Mouse (Mus musculus): ENCODE measurements around the gene Filip1l. TPM values are rescaled to one million over a fixed set of nuclear protein-coding genes. Genes with fewer than 3 reads are reported as not detected.

The Filip1l gene
- polyA plus RNA-seq, 1 experiment = 57.1 TPM

GRCm38 (mm10) chr16:57530547-57530946 lies 177.7 kb downstream of the Filip1l start:
- no peak for DNase-seq (ENCODE audit: low spot score)

- DNase-seq (ENCODE audit: low spot score) = no peak
Measured at GRCm38 (mm10) chr16:57532081-57532493, 179.2 kb downstream of the Filip1l start.

- DNase-seq (ENCODE audit: low spot score) = no peak
Measured at GRCm38 (mm10) chr16:57534365-57534764, 181.5 kb downstream of the Filip1l start.

- no peak for DNase-seq (ENCODE audit: low spot score)
Measured at GRCm38 (mm10) chr16:57534811-57535210, 181.9 kb downstream of the Filip1l start.

- no peak for DNase-seq (ENCODE audit: low spot score)
Measured at GRCm38 (mm10) chr16:57536511-57536910, 183.6 kb downstream of the Filip1l start.

- no peak for DNase-seq (ENCODE audit: low spot score)
Measured at GRCm38 (mm10) chr16:57543243-57543642, 190.3 kb downstream of the Filip1l start.

GRCm38 (mm10) chr16:57544441-57544840 lies 191.5 kb downstream of the Filip1l start:
- DNase-seq (ENCODE audit: low spot score) = no peak

- no peak for DNase-seq (ENCODE audit: low spot score)
Measured at GRCm38 (mm10) chr16:57546355-57546754, 193.5 kb downstream of the Filip1l start.

- DNase-seq (ENCODE audit: low spot score) = no peak
Measured at GRCm38 (mm10) chr16:57548608-57549007, 195.7 kb downstream of the Filip1l start.

- peak; percentile 80 for DNase-seq (ENCODE audit: low spot score)
Measured at GRCm38 (mm10) chr16:57549061-57550037, 196.5 kb downstream of the Filip1l start.

GRCm38 (mm10) chr16:57550088-57550487 lies 197.2 kb downstream of the Filip1l start:
- no peak for DNase-seq (ENCODE audit: low spot score)

GRCm38 (mm10) chr16:57550817-57551216 lies 197.9 kb downstream of the Filip1l start:
- no peak for DNase-seq (ENCODE audit: low spot score)

- no peak for DNase-seq (ENCODE audit: low spot score)
Measured at GRCm38 (mm10) chr16:57551617-57552016, 198.7 kb downstream of the Filip1l start.

- DNase-seq (ENCODE audit: low spot score) = no peak
Measured at GRCm38 (mm10) chr16:57552709-57553108, 199.8 kb downstream of the Filip1l start.

- DNase-seq (ENCODE audit: low spot score) = no peak
Measured at GRCm38 (mm10) chr16:57553235-57553634, 200.3 kb downstream of the Filip1l start.

GRCm38 (mm10) chr16:57554886-57555400 lies 202.1 kb downstream of the Filip1l start:
- no peak for DNase-seq (ENCODE audit: low spot score)

GRCm38 (mm10) chr16:57555667-57556066 lies 202.8 kb downstream of the Filip1l start:
- DNase-seq (ENCODE audit: low spot score) = no peak

GRCm38 (mm10) chr16:57556244-57556643 lies 203.4 kb downstream of the Filip1l start:
- no peak for DNase-seq (ENCODE audit: low spot score)

GRCm38 (mm10) chr16:57558258-57558657 lies 205.4 kb downstream of the Filip1l start:
- DNase-seq (ENCODE audit: low spot score) = no peak

GRCm38 (mm10) chr16:57560185-57560584 lies 207.3 kb downstream of the Filip1l start:
- DNase-seq (ENCODE audit: low spot score) = no peak

GRCm38 (mm10) chr16:57563453-57563852 lies 210.6 kb downstream of the Filip1l start:
- DNase-seq (ENCODE audit: low spot score) = no peak

- no peak for DNase-seq (ENCODE audit: low spot score)
Measured at GRCm38 (mm10) chr16:57564807-57565206, 211.9 kb downstream of the Filip1l start.

- no peak for DNase-seq (ENCODE audit: low spot score)
Measured at GRCm38 (mm10) chr16:57566215-57566614, 213.3 kb downstream of the Filip1l start.

Measured in urinary bladder, adult 2 months (tissue).